Mouse (Mus musculus): ENCODE data around the gene Smim9.

DNA sequence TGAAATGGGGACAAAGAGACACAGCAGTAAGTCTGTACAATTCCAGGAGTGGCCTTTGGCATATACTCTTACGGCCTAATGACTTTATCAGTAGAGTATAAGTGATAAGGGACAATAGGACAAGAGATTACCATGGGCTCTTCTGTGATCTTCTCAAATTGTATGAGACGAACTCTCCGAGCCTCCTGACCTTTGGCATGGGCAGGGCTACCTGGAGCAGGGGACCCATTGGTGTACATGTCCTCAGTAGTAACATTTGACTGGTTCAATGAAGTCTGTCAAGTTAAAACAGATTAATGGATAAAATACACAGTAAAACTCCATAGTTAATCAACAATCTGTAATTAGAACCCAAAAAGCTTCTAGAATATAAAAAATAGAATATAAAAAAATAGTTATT, 38.0 kb downstream of the Smim9 start:
- TF ChIP-seq ZC3H11A (IDR thresholded peaks at IDR 0.05; ENCODE audit: low read depth, low read length) (no peak), NELFE (IDR thresholded peaks at IDR 0.05; ENCODE audit: low read depth, low read length) (no peak), MAFK (IDR thresholded peaks at IDR 0.05; ENCODE audit: borderline replicate concordance, low read depth, low read length) (no peak), TAL1 (IDR thresholded peaks at IDR 0.05; ENCODE audit: low read length) (no peak), POLR2A (IDR thresholded peaks at IDR 0.05; ENCODE audit: control insufficient read depth in 1 of 2, insufficient read depth in 1 of 2, low read depth in 1 of 2, low read length in 2 of 2, poor library complexity in 1 of 2) (no peak), TCF12 (IDR thresholded peaks at IDR 0.05; ENCODE audit: low read depth, low read length) (no peak), MXI1 (IDR thresholded peaks at IDR 0.05; ENCODE audit: low read depth, low read length) (no peak), EP300 (IDR thresholded peaks at IDR 0.05; ENCODE audit: low read depth in 1 of 2, low read length in 2 of 2) (no peak), CHD2 (IDR thresholded peaks at IDR 0.05; ENCODE audit: low read length) (no peak), CTCF (IDR thresholded peaks at IDR 0.05 in 2 of 3, conservative IDR thresholded peaks at IDR 0.05 in 1 of 3; ENCODE audit: control insufficient read depth in 1 of 3, insufficient read depth in 1 of 3, low read depth in 2 of 3, low read length in 3 of 3, poor library complexity in 1 of 3, severe bottlenecking in 1 of 3) (no peak), UBTF (IDR thresholded peaks at IDR 0.05; ENCODE audit: borderline replicate concordance, insufficient read depth, low read depth, low read length) (no peak), ZNF384 (IDR thresholded peaks at IDR 0.05; ENCODE audit: low read depth, low read length) (no peak)

Data from MEL (cell line).